Mouse (Mus musculus) lung, embryonic 15.5 days (tissue): ENCODE results near the gene P2rx3. TPM values are rescaled to one million over a fixed set of nuclear protein-coding genes. Genes with fewer than 3 reads are reported as not detected.

ENCODE experiments used
- ATAC-seq: fragments of 200-750 bp; cut with Nextera tagmentation; 2 replicates; pipeline ENCODE4 v1.8.0; 2017; ENCODE audit warnings: moderate number of reproducible peaks, borderline replicate concordance; ENCODE audit not compliant: low FRiP score, low TSS enrichment; ENCODE audit errors: extremely low read depth
- H3K27ac ChIP-seq: fragments of 300-500 bp; sonication (generic); 2 replicates; pipeline ENCODE4 v1.5.1; 2015; ENCODE audit warnings: moderate library complexity, mild to moderate bottlenecking, inconsistent platforms
- H3K27me3 ChIP-seq: fragments of 300-500 bp; sonication (generic); 2 replicates; pipeline ENCODE4 v1.6.1; 2015; ENCODE audit warnings: inconsistent platforms
- H3K36me3 ChIP-seq: fragments of 300-500 bp; sonication (generic); 2 replicates; pipeline ENCODE4 v1.6.1; 2015; ENCODE audit warnings: inconsistent platforms
- H3K4me1 ChIP-seq: fragments of 300-500 bp; sonication (generic); 2 replicates; pipeline ENCODE4 v1.6.1; 2015; ENCODE audit warnings: inconsistent platforms
- H3K4me2 ChIP-seq: fragments of 300-500 bp; sonication (generic); 2 replicates; pipeline ENCODE4 v1.6.1; 2015; ENCODE audit warnings: inconsistent platforms, mild to moderate bottlenecking, moderate library complexity
- H3K4me3 ChIP-seq: fragments of 300-500 bp; sonication (generic); 2 replicates; pipeline ENCODE4 v1.5.1; 2015; ENCODE audit warnings: mild to moderate bottlenecking, inconsistent platforms
- H3K9ac ChIP-seq: fragments of 300-500 bp; sonication (generic); 2 replicates; pipeline ENCODE4 v1.6.1; 2015; ENCODE audit warnings: inconsistent platforms
- H3K9me3 ChIP-seq: fragments of 300-500 bp; sonication (generic); 2 replicates; pipeline ENCODE4 v1.6.1; 2016; ENCODE audit warnings: inconsistent platforms
- WGBS: fragments of 180-500 bp; shearing (Covaris S2); methylation state at CpG from one replicate; pipeline ENCODE4 v1.1.7; 2015; 5-methylcytosine and 5-hydroxymethylcytosine counted together
- polyA plus RNA-seq: library from polyadenylated mRNA; unstranded; fragments of >200 nt; fragmentation: Nextera tagmentation; extraction: Ambion mirVana; gene quantifications from 2 replicates; pipeline ENCODE4 v1.2.1, GENCODE M21; 2015

The P2rx3 gene
- polyA plus RNA-seq, 1 experiment from 2014 or later = 0.91 TPM

- no peaks in the 10 kb centered on the region for H3K27me3 ChIP-seq
- no peak overlapping the region for H3K4me2 ChIP-seq
- no peak for ATAC-seq
- no peak overlapping the region for H3K27ac ChIP-seq
- H3K4me1 ChIP-seq = no peaks in the 10 kb centered on the region
- no peaks in the 10 kb centered on the region for H3K9me3 ChIP-seq
- H3K36me3 ChIP-seq = no peaks in the 10 kb centered on the region
- WGBS = 88% methylated on average over 5 of the region's 5 CpGs
- H3K4me3 ChIP-seq = no peak overlapping the region
- no peak overlapping the region for H3K9ac ChIP-seq
Measured at GRCm38 (mm10) chr2:84967318-84967991, 69.8 kb downstream of the P2rx3 start.

GRCm38 (mm10) chr2:84964111-84964801 lies 73.0 kb downstream of the P2rx3 start:
- WGBS = 85% methylated on average over 7 of the region's 7 CpGs

DNA sequence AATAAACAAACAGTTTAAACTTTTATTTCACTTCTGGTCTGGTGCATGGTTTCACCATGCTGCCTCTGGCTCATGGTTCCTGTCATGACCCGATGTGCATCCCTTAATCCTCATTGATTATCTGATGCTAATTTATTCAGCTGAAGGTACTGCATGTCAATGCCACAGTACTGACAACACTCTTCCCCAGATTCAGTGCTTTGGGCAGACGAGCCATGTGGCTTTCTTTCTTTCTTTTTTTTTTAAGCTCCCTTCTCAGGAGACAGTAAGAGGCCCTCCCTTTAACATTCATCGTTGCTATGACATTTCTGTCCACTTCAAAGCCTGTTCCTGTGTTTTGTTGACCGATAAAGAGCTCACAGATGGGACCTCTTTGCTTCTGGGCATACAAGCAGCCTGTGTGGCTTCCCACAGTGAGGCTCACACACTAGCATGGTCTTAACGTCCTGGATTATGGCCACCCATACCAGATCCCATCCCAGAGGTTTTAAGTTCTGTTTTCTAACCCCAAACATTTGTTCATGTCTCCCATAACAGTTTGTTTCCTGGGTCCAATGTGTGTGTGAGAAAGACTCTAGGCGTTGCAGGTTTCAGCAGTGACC lies 74.3 kb downstream of the P2rx3 start:
- Histone ChIP-seq H3K4me2 (no peak overlapping the region), H3K27ac (no peak overlapping the region), H3K4me3 (no peak overlapping the region), H3K4me1 (no peaks in the 10 kb centered on the region), H3K36me3 (peaks cover 15% of the 10 kb centered on the region), H3K9me3 (no peaks in the 10 kb centered on the region), H3K9ac (no peak overlapping the region), H3K27me3 (no peaks in the 10 kb centered on the region)
- WGBS = 34% methylated on average over 6 of the region's 6 CpGs
- ATAC-seq = no peak

More at GRCm38 (mm10) chr2:84964111-84964801, 73.0 kb downstream of the P2rx3 start:
- Histone ChIP-seq H3K36me3 (peaks cover 5% of the 10 kb centered on the region; the same call in 1 of the 2 replicates), H3K9ac (no peak overlapping the region), H3K27ac (no peak overlapping the region), H3K4me3 (no peak overlapping the region), H3K4me2 (no peak overlapping the region), H3K4me1 (no peaks in the 10 kb centered on the region), H3K27me3 (no peaks in the 10 kb centered on the region), H3K9me3 (no peaks in the 10 kb centered on the region)
- no peak for ATAC-seq

GRCm38 (mm10) chr2:84961901-84962300 lies 75.4 kb downstream of the P2rx3 start:
- Histone ChIP-seq H3K9ac (no peak overlapping the region), H3K4me2 (no peak overlapping the region), H3K36me3 (peaks cover 26% of the 10 kb centered on the region), H3K9me3 (no peaks in the 10 kb centered on the region), H3K27me3 (no peaks in the 10 kb centered on the region), H3K4me3 (no peak overlapping the region), H3K27ac (no peak overlapping the region), H3K4me1 (no peaks in the 10 kb centered on the region)
- no peak for ATAC-seq
- 77% methylated on average over 3 of the region's 3 CpGs for WGBS

DNA sequence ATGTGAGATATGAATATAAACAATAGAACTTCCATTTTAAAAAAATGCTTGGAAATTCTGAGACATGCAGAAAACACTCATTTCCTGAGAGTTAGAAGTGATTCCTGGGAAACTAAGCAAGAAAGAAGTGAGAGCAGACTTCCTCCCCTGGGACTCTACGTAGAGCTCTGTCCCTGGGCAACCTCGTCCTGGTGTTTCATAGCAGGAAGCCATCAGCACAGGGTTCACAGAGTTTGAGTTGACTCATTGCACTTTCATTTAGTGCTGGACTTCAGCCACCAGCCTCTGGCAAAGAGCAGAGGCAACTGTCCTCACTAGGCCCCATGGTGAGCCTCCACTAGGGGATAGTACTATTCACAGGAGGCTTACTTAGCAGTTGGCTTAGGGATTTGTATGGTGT lies 76.0 kb downstream of the P2rx3 start:
- no peaks in the 10 kb centered on the region for H3K4me1 ChIP-seq
- ATAC-seq = no peak
- no peak overlapping the region for H3K4me3 ChIP-seq
- no peaks in the 10 kb centered on the region for H3K27me3 ChIP-seq
- no peak overlapping the region for H3K4me2 ChIP-seq
- H3K9me3 ChIP-seq = no peaks in the 10 kb centered on the region
- H3K27ac ChIP-seq = no peak overlapping the region
- no peak overlapping the region for H3K9ac ChIP-seq
- H3K36me3 ChIP-seq = peaks cover 32% of the 10 kb centered on the region
- WGBS = 60% methylated on average over 2 of the region's 2 CpGs

DNA sequence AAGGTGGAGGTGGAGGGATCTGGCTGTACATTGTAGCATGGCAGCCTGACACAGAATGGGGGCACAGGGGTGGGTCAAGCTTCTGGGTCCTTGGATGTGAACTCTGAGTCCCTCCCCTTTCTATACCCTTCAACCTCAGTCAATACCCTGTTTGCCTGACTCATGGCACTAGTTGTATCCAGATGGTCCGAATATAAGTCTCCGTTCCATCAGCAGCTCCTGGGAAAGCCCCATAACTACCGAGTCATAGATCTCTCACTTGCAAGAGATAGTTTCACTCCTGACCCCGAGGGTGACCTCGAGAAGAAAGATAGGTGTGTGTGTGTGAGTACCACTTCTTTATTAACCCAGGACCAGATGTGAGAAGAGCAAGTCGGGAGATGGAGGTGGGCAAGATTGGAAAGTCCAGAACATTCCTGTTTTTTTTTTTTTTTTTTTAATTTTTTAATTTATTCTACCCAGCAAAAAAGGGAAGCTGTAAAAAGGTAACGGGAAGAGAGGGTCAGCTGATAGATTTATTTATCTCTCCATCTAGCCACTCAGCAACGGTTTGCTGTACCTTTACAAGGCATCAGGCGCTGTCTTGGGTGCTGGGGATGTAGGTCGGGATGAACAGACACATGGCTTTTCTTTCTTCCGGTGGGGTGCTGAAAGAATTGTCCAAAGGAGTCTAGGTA lies 78.5 kb downstream of the P2rx3 start:
- Histone ChIP-seq H3K27me3 (no peaks in the 10 kb centered on the region), H3K4me1 (no peaks in the 10 kb centered on the region), H3K4me3 (no peak overlapping the region), H3K9ac (no peak overlapping the region), H3K4me2 (no peak overlapping the region), H3K9me3 (no peaks in the 10 kb centered on the region), H3K36me3 (peaks cover 48% of the 10 kb centered on the region), H3K27ac (no peak overlapping the region)
- WGBS = 90% methylated on average over 11 of the region's 11 CpGs
- no peak for ATAC-seq

DNA sequence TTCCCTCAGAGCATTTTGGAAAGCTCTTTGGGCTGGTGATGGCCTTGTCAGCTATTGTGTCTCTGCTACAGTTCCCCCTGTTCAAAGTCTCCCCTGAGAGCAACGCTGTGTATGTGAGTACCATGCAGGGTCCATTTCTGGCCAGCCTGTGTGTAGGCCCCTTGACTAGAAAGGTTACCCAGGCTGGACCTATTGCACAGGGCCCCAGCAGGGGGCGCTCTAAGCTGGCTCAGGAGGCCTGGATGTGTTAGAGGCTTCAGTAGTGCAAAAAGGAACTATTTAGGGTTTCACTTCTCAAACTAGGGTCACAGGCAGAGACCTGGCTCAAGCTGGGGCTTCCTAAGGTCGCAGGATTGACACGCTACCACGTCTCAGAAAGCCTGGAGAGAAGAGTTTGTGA lies 81.0 kb downstream of the P2rx3 start:
- H3K36me3 ChIP-seq = peaks cover 69% of the 10 kb centered on the region
- H3K4me1 ChIP-seq = no peaks in the 10 kb centered on the region
- 0 out of 2 replicates have a peak, but pooled peaks have one; percentile 39 for ATAC-seq
- H3K4me3 ChIP-seq = no peak overlapping the region
- H3K9me3 ChIP-seq = no peaks in the 10 kb centered on the region
- H3K9ac ChIP-seq = no peak overlapping the region
- 59% methylated on average over 5 of the region's 5 CpGs for WGBS
- no peaks in the 10 kb centered on the region for H3K27me3 ChIP-seq
- H3K27ac ChIP-seq = no peak overlapping the region
- H3K4me2 ChIP-seq = no peak overlapping the region

DNA sequence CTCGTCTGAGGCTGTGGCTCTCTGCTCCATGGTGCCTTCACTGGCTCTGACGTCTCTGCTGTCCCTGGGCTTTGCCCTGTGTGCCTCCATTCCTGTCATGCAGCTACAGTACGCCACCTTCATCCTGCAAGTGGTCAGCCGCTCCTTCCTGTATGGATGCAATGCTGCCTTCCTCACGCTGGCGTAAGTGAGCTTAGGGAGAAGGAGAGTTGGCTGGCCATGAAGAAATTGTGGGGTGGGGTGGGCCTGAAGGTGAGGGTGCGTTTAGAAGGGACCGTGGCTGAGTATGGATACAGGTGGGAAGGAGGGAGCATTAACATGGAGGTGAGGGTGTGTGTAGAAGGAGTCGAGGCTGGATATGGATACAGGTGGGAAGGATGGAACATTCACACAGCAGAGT lies 81.8 kb downstream of the P2rx3 start:
- Histone ChIP-seq H3K27ac (no peak overlapping the region), H3K27me3 (no peaks in the 10 kb centered on the region), H3K9ac (no peak overlapping the region), H3K4me3 (no peak overlapping the region), H3K9me3 (no peaks in the 10 kb centered on the region), H3K36me3 (peaks cover 77% of the 10 kb centered on the region), H3K4me2 (no peak overlapping the region), H3K4me1 (no peaks in the 10 kb centered on the region)
- WGBS = 84% methylated on average over 9 of the region's 9 CpGs
- ATAC-seq = no peak

GRCm38 (mm10) chr2:84952693-84953092 lies 84.6 kb downstream of the P2rx3 start:
- Histone ChIP-seq H3K4me1 (no peaks in the 10 kb centered on the region), H3K27me3 (no peaks in the 10 kb centered on the region), H3K27ac (no peak overlapping the region), H3K4me3 (no peak overlapping the region), H3K9me3 (no peaks in the 10 kb centered on the region), H3K4me2 (no peak overlapping the region), H3K9ac (no peak overlapping the region), H3K36me3 (peaks cover 86% of the 10 kb centered on the region)
- ATAC-seq = no peak
- WGBS = 72% methylated on average over 4 of the region's 4 CpGs

DNA sequence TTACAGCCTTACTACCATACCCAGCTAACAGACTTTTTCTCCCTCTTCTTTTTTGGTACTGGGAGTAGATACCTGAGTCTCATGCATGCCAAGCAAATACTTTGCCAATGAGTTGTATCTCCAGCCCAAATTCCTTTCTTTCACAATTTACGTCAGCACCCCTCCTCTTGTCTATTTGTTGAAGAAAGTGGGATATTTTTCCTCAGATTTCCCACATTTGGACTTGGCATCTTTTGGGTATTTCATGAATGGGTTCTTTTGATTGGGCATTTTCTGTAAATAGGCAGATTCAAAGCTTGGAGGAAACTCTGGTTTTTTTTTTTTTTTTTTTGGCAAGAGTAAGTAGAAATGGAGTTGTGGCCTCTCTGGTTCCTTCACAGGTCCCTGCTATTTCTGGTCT lies 85.0 kb downstream of the P2rx3 start:
- H3K36me3 ChIP-seq = peaks cover 86% of the 10 kb centered on the region
- H3K9ac ChIP-seq = no peak overlapping the region
- no peak overlapping the region for H3K4me2 ChIP-seq
- H3K4me3 ChIP-seq = no peak overlapping the region
- no peak for ATAC-seq
- H3K9me3 ChIP-seq = no peaks in the 10 kb centered on the region
- H3K4me1 ChIP-seq = no peaks in the 10 kb centered on the region
- H3K27me3 ChIP-seq = no peaks in the 10 kb centered on the region
- H3K27ac ChIP-seq = no peak overlapping the region
- 92% methylated on average over 1 of the region's 1 CpGs for WGBS

DNA sequence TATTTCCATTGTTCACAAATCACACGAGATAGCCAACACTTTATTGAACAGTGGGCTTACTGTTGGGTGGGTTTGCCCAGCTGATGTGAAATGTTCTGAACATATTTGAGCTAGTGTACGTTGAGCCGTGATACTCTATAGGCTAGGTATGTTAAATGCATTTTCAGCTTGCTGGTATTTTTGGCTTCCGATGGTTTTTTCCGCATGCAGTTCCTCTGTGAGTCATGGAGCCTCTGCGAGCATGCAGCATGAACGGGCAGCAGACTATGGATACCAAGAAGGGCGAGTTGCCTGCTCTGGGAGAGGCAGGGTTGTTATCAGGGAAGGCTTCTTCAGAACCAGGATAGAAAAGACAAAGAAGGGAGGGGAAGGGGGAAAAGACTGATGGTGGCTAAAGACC lies 86.2 kb downstream of the P2rx3 start:
- H3K36me3 ChIP-seq = peaks cover 85% of the 10 kb centered on the region
- no peaks in the 10 kb centered on the region for H3K27me3 ChIP-seq
- H3K4me3 ChIP-seq = no peak overlapping the region
- H3K27ac ChIP-seq = no peak overlapping the region
- no peaks in the 10 kb centered on the region for H3K9me3 ChIP-seq
- no peak for ATAC-seq
- no peak overlapping the region for H3K4me2 ChIP-seq
- no peaks in the 10 kb centered on the region for H3K4me1 ChIP-seq
- no peak overlapping the region for H3K9ac ChIP-seq
- WGBS = 84% methylated on average over 8 of the region's 8 CpGs

DNA sequence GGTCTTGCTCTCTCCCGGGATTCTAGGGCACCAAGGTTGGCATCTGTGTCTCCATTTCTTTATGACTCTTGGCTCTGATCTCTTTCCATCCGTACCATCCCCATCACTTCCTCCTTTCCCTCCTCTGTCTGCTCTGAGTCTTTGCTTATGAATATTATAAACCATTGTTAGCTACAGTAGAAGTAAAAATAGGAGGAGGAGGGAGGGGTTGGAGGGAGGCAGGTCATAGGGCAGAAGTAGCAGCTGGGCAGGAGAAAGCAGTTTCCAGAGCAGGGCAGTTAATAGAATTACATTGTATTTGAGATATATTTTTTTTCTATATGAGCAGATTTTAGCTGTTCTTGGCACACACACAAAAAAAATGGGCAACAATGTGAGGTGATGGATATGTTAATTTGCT lies 88.5 kb downstream of the P2rx3 start:
- no peak overlapping the region for H3K27ac ChIP-seq
- H3K9ac ChIP-seq = no peak overlapping the region
- 85% methylated on average over 2 of the region's 2 CpGs for WGBS

More for the DNA sequence above, 88.5 kb downstream of the P2rx3 start:
- Histone ChIP-seq H3K27me3 (no peaks in the 10 kb centered on the region), H3K4me1 (no peaks in the 10 kb centered on the region), H3K4me2 (no peak overlapping the region), H3K36me3 (peaks cover 91% of the 10 kb centered on the region), H3K4me3 (no peak overlapping the region), H3K9me3 (no peaks in the 10 kb centered on the region)
- no peak for ATAC-seq
